Mouse (Mus musculus): ENCODE measurements at regions not wholly inside any gene's neighbourhood (a gene's known extent, or its start where the extent isn't known, plus 50 kb on each side); places are given as distances from the start of the nearest gene placed in this dataset.

- no peak for DNase-seq (ENCODE audit: low read depth, low spot score)
These were observed 1176.2 kb upstream of the A1bg start for GRCm38 (mm10) chr15:62098791-62099660.

- DNase-seq (ENCODE audit: low read depth, low spot score): no peak
These were observed 1174.0 kb upstream of the A1bg start for GRCm38 (mm10) chr15:62096778-62097177.

- no peak for DNase-seq (ENCODE audit: low read depth, low spot score)
These were observed 1172.4 kb upstream of the A1bg start for GRCm38 (mm10) chr15:62095198-62095597.

- no peak for DNase-seq (ENCODE audit: low read depth, low spot score)
These were observed 1170.9 kb upstream of the A1bg start for GRCm38 (mm10) chr15:62093672-62094071.

- peak; percentile 71 for DNase-seq (ENCODE audit: low read depth, low spot score)
These were observed 1169.9 kb upstream of the A1bg start for GRCm38 (mm10) chr15:62092671-62093185.

- peak; percentile 63 for DNase-seq (ENCODE audit: low read depth, low spot score)
These were observed 1169.2 kb upstream of the A1bg start for GRCm38 (mm10) chr15:62091746-62092659.

GRCm38 (mm10) chr15:62091144-62091543 is 1168.3 kb upstream of the A1bg start:
- DNase-seq (ENCODE audit: low read depth, low spot score): no peak

GRCm38 (mm10) chr15:62088341-62088740 is 1165.5 kb upstream of the A1bg start:
- no peak for DNase-seq (ENCODE audit: low read depth, low spot score)

GRCm38 (mm10) chr15:62087755-62088154 is 1164.9 kb upstream of the A1bg start:
- DNase-seq (ENCODE audit: low read depth, low spot score): no peak

- no peak for DNase-seq (ENCODE audit: low read depth, low spot score)
These were observed 1163.2 kb upstream of the A1bg start for GRCm38 (mm10) chr15:62086037-62086436.

- no peak for DNase-seq (ENCODE audit: low read depth, low spot score)
These were observed 1160.5 kb upstream of the A1bg start for GRCm38 (mm10) chr15:62083347-62083746.

GRCm38 (mm10) chr15:62082539-62082938 is 1159.7 kb upstream of the A1bg start:
- no peak for DNase-seq (ENCODE audit: low read depth, low spot score)

GRCm38 (mm10) chr15:62079155-62080109 is 1156.6 kb upstream of the A1bg start:
- DNase-seq (ENCODE audit: low read depth, low spot score): peak; percentile 24

GRCm38 (mm10) chr15:62076552-62077234 is 1153.9 kb upstream of the A1bg start:
- no peak for DNase-seq (ENCODE audit: low read depth, low spot score)

- DNase-seq (ENCODE audit: low read depth, low spot score): no peak
These were observed 1151.9 kb upstream of the A1bg start for GRCm38 (mm10) chr15:62074735-62075134.

- no peak for DNase-seq (ENCODE audit: low read depth, low spot score)
These were observed 1150.8 kb upstream of the A1bg start for GRCm38 (mm10) chr15:62073595-62073994.

GRCm38 (mm10) chr15:62071311-62071710 is 1148.5 kb upstream of the A1bg start:
- DNase-seq (ENCODE audit: low read depth, low spot score): no peak

- no peak for DNase-seq (ENCODE audit: low read depth, low spot score)
These were observed 1145.8 kb upstream of the A1bg start for GRCm38 (mm10) chr15:62068422-62069160.

- no peak for DNase-seq (ENCODE audit: low read depth, low spot score)
These were observed 1141.6 kb upstream of the A1bg start for GRCm38 (mm10) chr15:62064399-62064798.

GRCm38 (mm10) chr15:62057449-62057848 is 1134.6 kb upstream of the A1bg start:
- no peak for DNase-seq (ENCODE audit: low read depth, low spot score)

Measured in CD4-positive helper T cell, adult 2 months (primary cell).